Mouse (Mus musculus) left cerebral cortex, adult 18-20 months (tissue): ENCODE data around the gene Vmn2r31. TPM values are rescaled to one million over a fixed set of nuclear protein-coding genes. Genes with fewer than 3 reads are reported as not detected.
"Not testable (repeated sequence)": the region's sequence is repeated elsewhere in the genome, so short reads cannot be mapped to it uniquely, and the experiment has no call there.

Experiments
- DNase-seq, 2 experiments: peaks; one replicate each; pipeline ENCODE4 v3.0.0; 2021 to 2022; ENCODE audit warnings: low spot score in 2 of 2, mixed read lengths in 1 of 2
- long read RNA-seq, 2 experiments: library from polyadenylated mRNA; stranded (forward); transcript quantifications; one replicate each; pipeline ENCODE4 v2.0.0; 2021
- total RNA-seq, 2 experiments: library from RNA; stranded (reverse); gene quantifications; 2 replicates each; pipeline ENCODE4 v1.2.3; 2021

Vmn2r31 gene
- total RNA-seq, result under 1 TPM in 1 of 2 experiments, not detected in 1; 0.05 TPM
- long read RNA-seq, experiment 1, result 0 reads
- long read RNA-seq, experiment 2, result 0 reads

- DNase-seq, result not testable (repeated sequence)
Observed at GRCm38 (mm10) chr7:7399603-7400002, at the start of gene Vmn2r31. Vmn2r31 (minus strand) TSS chr7:7399703.

DNA sequence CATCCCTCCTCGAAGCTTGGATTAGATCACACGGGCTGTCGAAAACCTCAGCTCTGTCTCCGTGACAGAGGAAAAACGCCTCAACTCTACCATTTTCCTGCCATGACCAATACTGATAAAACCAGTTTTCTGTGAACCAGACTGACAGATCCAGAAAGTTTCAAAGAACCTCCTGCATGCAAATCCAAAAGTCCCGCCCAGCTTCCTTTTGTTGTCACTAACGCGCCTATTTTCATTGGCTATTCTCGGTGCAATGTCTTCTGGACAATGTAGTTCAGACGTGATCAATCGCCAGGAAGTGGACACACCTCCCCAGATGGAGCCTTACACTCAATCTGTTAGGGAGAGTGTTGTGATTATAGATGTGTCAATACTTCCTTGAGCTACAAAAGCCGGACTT, 25.1 kb downstream of the Vmn2r31 start, which contains the start of gene Gm45783:
Gene Gm45783, minus strand, starts transcription at position 143 of the 400 bp plus-strand sequence.
- DNase-seq, result not testable (repeated sequence)

DNA sequence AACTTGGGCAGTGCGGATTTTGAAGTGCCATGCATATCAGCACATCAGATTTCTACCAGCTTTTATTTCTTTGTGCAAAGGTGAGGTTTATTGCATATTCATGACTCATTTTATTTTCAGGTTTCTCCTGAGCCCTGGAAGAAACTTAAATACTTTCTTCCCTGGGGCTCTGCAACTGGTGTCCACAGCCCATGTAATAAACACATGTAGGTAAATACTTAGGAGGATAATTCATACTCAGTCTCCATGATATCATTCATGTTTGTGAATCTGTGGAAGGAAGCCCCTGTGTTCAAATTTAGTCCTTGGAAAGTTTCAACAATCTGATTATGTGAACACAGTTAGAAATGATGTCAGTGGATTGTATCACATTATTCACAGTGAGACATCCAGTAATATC, 62.0 kb downstream of the Vmn2r31 start, which contains the start of gene Vmn2r30:
Gene Vmn2r30, minus strand, starts transcription at position 101 of the 400 bp plus-strand sequence.
- not testable (repeated sequence) for DNase-seq

Other genes starting within 250 kb of the Vmn2r31 start
- 1 to 10 TPM; 7.2 to 8.8 TPM for gene Zfp418, start 228.4 kb downstream of the Vmn2r31 start, total RNA-seq
- 10 to 100 TPM in 1 of 2 experiments, 1 to 10 TPM in 1; 8.2 to 10.1 TPM for gene Zfp772, start 189.7 kb downstream of the Vmn2r31 start, total RNA-seq
- gene Vmn2r29, start 152.4 kb downstream of the Vmn2r31 start, total RNA-seq, result 1 to 10 TPM; 1.6 to 2.0 TPM
- gene Gm45844, start 121.4 kb downstream of the Vmn2r31 start, total RNA-seq, result 10 to 100 TPM; 12.3 to 13.2 TPM
- 100 to 1,000 TPM; 130 to 139 TPM for gene Clcn4, start 98.9 kb downstream of the Vmn2r31 start, total RNA-seq
- under 1 TPM; 0.12 to 0.19 TPM for gene Vmn2r30, start 62.1 kb downstream of the Vmn2r31 start, total RNA-seq
- gene Gm45783, start 25.1 kb downstream of the Vmn2r31 start, total RNA-seq, result under 1 TPM in 1 of 2 experiments, not detected in 1; 0.81 TPM
- not detected for gene Vmn2r32, start 80.3 kb upstream of the Vmn2r31 start, total RNA-seq
- not detected for gene Vmn2r33, start 167.1 kb upstream of the Vmn2r31 start, total RNA-seq